Mouse (Mus musculus): ENCODE measurements around the gene Zfp352. TPM values are rescaled to one million over a fixed set of nuclear protein-coding genes. Genes with fewer than 3 reads are reported as not detected.
"Not testable (repeated sequence)": the region's sequence is repeated elsewhere in the genome, so short reads cannot be mapped to it uniquely, and the experiment has no call there.

Gene Zfp352
- not detected for total RNA-seq (2021)
- long read RNA-seq, experiment 1, result 0 reads
- long read RNA-seq, experiment 2, result 0 reads

- no peak for DNase-seq (ENCODE audit: low spot score in 2 of 2)
These were observed at the start of gene Zfp352 for GRCm38 (mm10) chr4:90218520-90218919. TSS of gene Zfp352 (plus strand) at chr4:90218820.

- DNase-seq (ENCODE audit: low spot score in 2 of 2), result peak; percentile 4 to 47
These were observed 47.6 kb upstream of the Zfp352 start for GRCm38 (mm10) chr4:90170890-90171483.

- no peak for DNase-seq (ENCODE audit: low spot score in 2 of 2)
These were observed 44.6 kb upstream of the Zfp352 start for GRCm38 (mm10) chr4:90174036-90174435.

- DNase-seq (ENCODE audit: low spot score in 2 of 2), result no peak
These were observed 15.2 kb upstream of the Zfp352 start for GRCm38 (mm10) chr4:90203421-90203820.

GRCm38 (mm10) chr4:90211475-90211874 is 7.1 kb upstream of the Zfp352 start:
- no peak for DNase-seq (ENCODE audit: low spot score in 2 of 2)

GRCm38 (mm10) chr4:90212076-90212475 is 6.5 kb upstream of the Zfp352 start:
- no peak for DNase-seq (ENCODE audit: low spot score in 2 of 2)

- not testable (repeated sequence) for DNase-seq (ENCODE audit: low spot score in 2 of 2)
These were observed 17.0 kb downstream of the Zfp352 start for GRCm38 (mm10) chr4:90235646-90236045.

- DNase-seq (ENCODE audit: low spot score in 2 of 2), result no peak
These were observed 51.2 kb downstream of the Zfp352 start for GRCm38 (mm10) chr4:90269781-90270180.

Data from layer of hippocampus, postnatal 14 days (tissue).